Mouse (Mus musculus) intestine, postnatal 0 days (tissue): Measurements from ENCODE around the gene Fezf2. TPM values are rescaled to one million over a fixed set of nuclear protein-coding genes. Genes with fewer than 3 reads are reported as not detected.
A peak's percentile ranks its signal among the peaks of the same experiment; 100 is the strongest.

Experiments used
- ATAC-seq: fragments of 200-750 bp; cut with Nextera tagmentation; 2 replicates; pipeline ENCODE4 v1.8.0; 2017; ENCODE audit warnings: mild to moderate bottlenecking, moderate TSS enrichment, moderate library complexity
- H3K27ac ChIP-seq: fragments of 300-500 bp; sonication (generic); 2 replicates; pipeline ENCODE4 v1.5.1; 2014; ENCODE audit warnings: mild to moderate bottlenecking, low read depth, low read length, moderate library complexity
- H3K27me3 ChIP-seq: fragments of 300-500 bp; sonication (generic); replicated peaks from 2 replicates; pipeline ENCODE4 v1.6.1; 2014; ENCODE audit warnings: low read length, mixed read lengths; ENCODE audit not compliant: control insufficient read depth, insufficient read depth
- H3K36me3 ChIP-seq: fragments of 300-500 bp; sonication (generic); 2 replicates; pipeline ENCODE4 v1.6.1; 2014; ENCODE audit warnings: mild to moderate bottlenecking, moderate library complexity; ENCODE audit not compliant: control insufficient read depth, insufficient read depth
- H3K4me1 ChIP-seq: fragments of 300-500 bp; sonication (generic); replicated peaks from 2 replicates; pipeline ENCODE4 v1.6.1; 2014; ENCODE audit warnings: antibody characterized with exemption, low read length, mixed read lengths; ENCODE audit not compliant: control insufficient read depth, insufficient read depth
- H3K4me2 ChIP-seq: fragments of 300-500 bp; sonication (generic); replicated peaks from 2 replicates; pipeline ENCODE4 v1.6.1; 2014; ENCODE audit warnings: low read depth, mild to moderate bottlenecking, moderate library complexity
- H3K4me3 ChIP-seq: fragments of 300-500 bp; sonication (generic); 2 replicates; pipeline ENCODE4 v1.5.1; 2014; ENCODE audit warnings: low read depth, low read length
- H3K9ac ChIP-seq: fragments of 300-500 bp; sonication (generic); 2 replicates; pipeline ENCODE4 v1.6.1; 2014; ENCODE audit warnings: mild to moderate bottlenecking, low read depth, low read length
- H3K9me3 ChIP-seq: fragments of 300-500 bp; sonication (generic); 2 replicates; pipeline ENCODE4 v1.6.1; 2016; ENCODE audit warnings: mixed run types; ENCODE audit not compliant: control insufficient read depth
- CTCF ChIP-seq: sonication (generic); IDR thresholded peaks from 2 replicates; pipeline ENCODE4 v1.5.1; 2016; ENCODE audit warnings: low read depth, mild to moderate bottlenecking, control low read depth, antibody characterized with exemption, moderate library complexity
- WGBS: fragments of 180-500 bp; shearing (Covaris S2); extraction: QIAGEN DNeasy Blood & Tissue Kit; methylation state at CpG from one replicate; pipeline ENCODE4 v1.1.7; 2014; 5-methylcytosine and 5-hydroxymethylcytosine counted together
- polyA plus RNA-seq: library from polyadenylated mRNA; unstranded; fragments of >200 nt; fragmentation: Nextera tagmentation; extraction: Ambion mirVana; gene quantifications from 2 replicates; pipeline ENCODE4 v1.2.1, GENCODE M21; 2015

The Fezf2 gene
- polyA plus RNA-seq, 1 experiment from 2014 or later: not detected

GRCm38 (mm10) chr14:12340238-12341074, 7.5 kb downstream of the Fezf2 start:
- no peak for TF ChIP-seq CTCF
- Histone ChIP-seq H3K9me3 (no peaks in the 10 kb centered on the region), H3K4me1 (no peaks in the 10 kb centered on the region), H3K27ac (no peak overlapping the region), H3K4me3 (no peak overlapping the region), H3K9ac (no peak overlapping the region), H3K36me3 (no peaks in the 10 kb centered on the region), H3K4me2 (peak overlapping the region; percentile 41; the same call in 1 of the 2 replicates), H3K27me3 (peaks cover 98% of the 10 kb centered on the region)
- WGBS: 2% methylated on average over 19 of the region's 19 CpGs
- ATAC-seq: no peak

GRCm38 (mm10) chr14:12338811-12339565, 9.0 kb downstream of the Fezf2 start:
- Histone ChIP-seq H3K4me2 (no peak overlapping the region), H3K9ac (no peak overlapping the region), H3K27ac (no peak overlapping the region), H3K9me3 (no peaks in the 10 kb centered on the region), H3K4me1 (no peaks in the 10 kb centered on the region), H3K4me3 (no peak overlapping the region), H3K36me3 (no peaks in the 10 kb centered on the region), H3K27me3 (peaks cover 95% of the 10 kb centered on the region)
- WGBS: 2% methylated on average over 10 of the region's 10 CpGs
- no peak for ATAC-seq
- TF ChIP-seq CTCF: no peak

GRCm38 (mm10) chr14:12337998-12338809, 9.8 kb downstream of the Fezf2 start:
- H3K27ac ChIP-seq: no peak overlapping the region
- no peaks in the 10 kb centered on the region for H3K36me3 ChIP-seq
- H3K27me3 ChIP-seq: peaks cover 87% of the 10 kb centered on the region
- H3K9ac ChIP-seq: no peak overlapping the region
- no peak overlapping the region for H3K4me3 ChIP-seq
- no peak for ATAC-seq
- H3K4me1 ChIP-seq: no peaks in the 10 kb centered on the region
- H3K9me3 ChIP-seq: no peaks in the 10 kb centered on the region
- TF ChIP-seq CTCF: no peak
- 2% methylated on average over 16 of the region's 16 CpGs for WGBS
- no peak overlapping the region for H3K4me2 ChIP-seq

GRCm38 (mm10) chr14:12337421-12337997, 10.5 kb downstream of the Fezf2 start:
- WGBS: 13% methylated on average over 8 of the region's 8 CpGs
- Histone ChIP-seq H3K9me3 (no peaks in the 10 kb centered on the region), H3K27ac (no peak overlapping the region), H3K4me2 (no peak overlapping the region), H3K4me3 (no peak overlapping the region), H3K36me3 (no peaks in the 10 kb centered on the region), H3K27me3 (peaks cover 80% of the 10 kb centered on the region), H3K4me1 (no peaks in the 10 kb centered on the region), H3K9ac (no peak overlapping the region)
- no peak for ATAC-seq
- no peak for TF ChIP-seq CTCF

GRCm38 (mm10) chr14:12334925-12335324, 13.1 kb downstream of the Fezf2 start:
- Histone ChIP-seq H3K9ac (no peak overlapping the region), H3K27ac (no peak overlapping the region), H3K27me3 (peaks cover 55% of the 10 kb centered on the region), H3K4me1 (no peaks in the 10 kb centered on the region), H3K4me2 (no peak overlapping the region), H3K4me3 (no peak overlapping the region), H3K36me3 (no peaks in the 10 kb centered on the region), H3K9me3 (no peaks in the 10 kb centered on the region)
- no peak for ATAC-seq
- no peak for TF ChIP-seq CTCF
- 43% methylated on average over 7 of the region's 7 CpGs for WGBS

GRCm38 (mm10) chr14:12333622-12334021, 14.4 kb downstream of the Fezf2 start:
- no peak overlapping the region for H3K9ac ChIP-seq
- no peak overlapping the region for H3K27ac ChIP-seq
- peak; percentile 48 for TF ChIP-seq CTCF
- no peaks in the 10 kb centered on the region for H3K4me1 ChIP-seq
- no peaks in the 10 kb centered on the region for H3K36me3 ChIP-seq
- WGBS: 74% methylated on average over 7 of the region's 7 CpGs
- no peaks in the 10 kb centered on the region for H3K9me3 ChIP-seq
- H3K4me2 ChIP-seq: no peak overlapping the region
- H3K27me3 ChIP-seq: peaks cover 46% of the 10 kb centered on the region
- H3K4me3 ChIP-seq: no peak overlapping the region
- ATAC-seq: no peak
